Mouse (Mus musculus): ENCODE data around the gene Acap1. TPM values are rescaled to one million over a fixed set of nuclear protein-coding genes. Genes with fewer than 3 reads are reported as not detected.

The Acap1 gene
- polyA plus RNA-seq, 1 experiment from 2014 or later: 0.33 TPM

DNA sequence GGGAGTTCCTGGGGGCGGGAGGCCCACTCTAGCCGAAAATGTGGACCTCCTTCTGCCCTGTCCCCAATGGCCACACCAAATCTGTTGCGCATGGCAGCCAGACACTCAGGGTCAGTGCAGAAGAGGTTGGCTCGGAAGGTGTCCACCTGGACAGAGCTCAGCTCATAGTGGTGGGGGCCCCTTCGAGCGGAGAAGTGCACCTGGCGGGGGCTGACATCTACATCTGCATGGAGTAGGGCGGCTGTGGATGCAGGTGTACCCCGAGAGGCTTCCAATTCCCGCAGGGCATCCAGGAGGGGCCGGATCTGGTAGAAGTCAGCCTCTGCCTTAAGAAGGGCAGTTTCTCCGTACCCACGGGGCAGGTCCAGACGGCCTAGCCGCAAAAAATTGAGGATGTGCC, 15.6 kb downstream of the Acap1 start:
- Histone ChIP-seq H3K27ac (peak overlapping the region; percentile 42; the same call in 1 of the 2 replicates), H3K9ac (ENCODE audit: low read depth, low read length) (peak overlapping the region; percentile 59), H3K36me3 (ENCODE audit: insufficient read depth, low read length) (no peaks in the 10 kb centered on the region), H3K4me1 (replicated peaks; ENCODE audit: insufficient read depth, low read length) (peaks cover 27% of the 10 kb centered on the region), H3K9me3 (replicated peaks; ENCODE audit: low read length) (no peaks in the 10 kb centered on the region), H3K4me2 (ENCODE audit: low read length) (peak overlapping the region; percentile 82), H3K27me3 (ENCODE audit: insufficient read depth, low read length) (no peaks in the 10 kb centered on the region), H3K4me3 (replicated peaks; ENCODE audit: low read depth, low read length) (peak overlapping the region; percentile 46)
- 49% methylated on average over 15 of the region's 15 CpGs for WGBS
- no peak for ATAC-seq (replicated peaks; ENCODE audit: low FRiP score, low read depth)
- TF ChIP-seq CTCF (IDR thresholded peaks at IDR 0.05; ENCODE audit: low read depth): no peak
- DNase-seq (ENCODE audit: low spot score): no peak

DNA sequence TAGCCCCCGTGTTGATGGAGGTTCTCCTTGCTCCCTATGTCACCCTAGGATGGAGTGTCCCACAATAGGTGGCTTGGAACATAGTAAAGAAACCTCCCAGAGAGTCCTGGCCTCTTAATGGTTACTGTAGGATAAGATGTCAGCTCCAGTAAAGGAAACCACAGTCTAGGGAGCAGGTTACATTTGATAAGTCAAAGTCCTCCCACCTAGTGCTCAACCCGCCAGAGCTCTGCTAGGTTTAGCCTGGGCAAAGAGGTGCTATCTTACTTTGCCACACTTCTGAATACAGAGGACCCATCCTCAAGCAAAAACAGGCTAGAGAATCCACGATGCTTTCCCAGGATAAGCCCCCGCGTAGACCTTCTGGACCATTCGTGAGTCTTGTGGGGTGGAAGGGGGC, 16.4 kb downstream of the Acap1 start:
- Histone ChIP-seq H3K9me3 (replicated peaks; ENCODE audit: low read length) (no peaks in the 10 kb centered on the region), H3K4me3 (replicated peaks; ENCODE audit: low read depth, low read length) (peak overlapping the region; percentile 46), H3K9ac (ENCODE audit: low read depth, low read length) (peak overlapping the region; percentile 59; the same call in 1 of the 2 replicates), H3K4me2 (ENCODE audit: low read length) (peak overlapping the region; percentile 82), H3K36me3 (ENCODE audit: insufficient read depth, low read length) (no peaks in the 10 kb centered on the region), H3K27ac (no peak overlapping the region), H3K4me1 (replicated peaks; ENCODE audit: insufficient read depth, low read length) (peaks cover 27% of the 10 kb centered on the region), H3K27me3 (ENCODE audit: insufficient read depth, low read length) (no peaks in the 10 kb centered on the region)
- TF ChIP-seq CTCF (IDR thresholded peaks at IDR 0.05; ENCODE audit: low read depth): no peak
- ATAC-seq (replicated peaks; ENCODE audit: low FRiP score, low read depth): no peak
- 80% methylated on average over 6 of the region's 6 CpGs for whole genome bisulfite sequencing
- no peak for DNase-seq (ENCODE audit: low spot score)

DNA sequence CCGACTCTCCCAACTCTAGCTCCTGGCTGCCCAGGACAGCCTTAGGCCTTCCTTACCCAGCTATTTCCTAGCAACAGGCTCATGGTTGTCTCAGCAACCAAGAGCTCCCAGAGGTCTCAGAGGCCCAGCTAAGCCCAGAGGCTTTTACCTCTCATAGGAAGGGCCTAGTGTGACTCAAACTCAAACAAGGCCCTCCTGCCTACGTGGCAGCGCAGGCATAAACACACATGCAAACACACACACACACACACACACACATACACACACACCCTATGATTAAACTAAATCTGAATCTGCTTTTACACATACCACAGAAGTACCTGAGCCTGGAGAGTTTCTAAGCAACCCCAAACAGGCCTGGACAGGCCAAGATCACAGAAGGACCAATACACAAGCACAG, 16.9 kb downstream of the Acap1 start:
- no peak overlapping the region for H3K4me3 ChIP-seq (replicated peaks; ENCODE audit: low read depth, low read length)
- no peaks in the 10 kb centered on the region for H3K27me3 ChIP-seq (ENCODE audit: insufficient read depth, low read length)
- WGBS: 90% methylated on average over 3 of the region's 3 CpGs
- ATAC-seq (replicated peaks; ENCODE audit: low FRiP score, low read depth) (no peak), DNase-seq (ENCODE audit: low spot score) (no peak)
- no peak overlapping the region for H3K9ac ChIP-seq (ENCODE audit: low read depth, low read length)
- TF ChIP-seq CTCF (IDR thresholded peaks at IDR 0.05; ENCODE audit: low read depth): no peak
- H3K4me2 ChIP-seq (ENCODE audit: low read length): 0 out of 2 replicates have a peak overlapping the region, but pooled peaks have one; percentile 82
- H3K27ac ChIP-seq: no peak overlapping the region
- H3K4me1 ChIP-seq (replicated peaks; ENCODE audit: insufficient read depth, low read length): peaks cover 27% of the 10 kb centered on the region
- H3K36me3 ChIP-seq (ENCODE audit: insufficient read depth, low read length): no peaks in the 10 kb centered on the region
- H3K9me3 ChIP-seq (replicated peaks; ENCODE audit: low read length): no peaks in the 10 kb centered on the region

DNA sequence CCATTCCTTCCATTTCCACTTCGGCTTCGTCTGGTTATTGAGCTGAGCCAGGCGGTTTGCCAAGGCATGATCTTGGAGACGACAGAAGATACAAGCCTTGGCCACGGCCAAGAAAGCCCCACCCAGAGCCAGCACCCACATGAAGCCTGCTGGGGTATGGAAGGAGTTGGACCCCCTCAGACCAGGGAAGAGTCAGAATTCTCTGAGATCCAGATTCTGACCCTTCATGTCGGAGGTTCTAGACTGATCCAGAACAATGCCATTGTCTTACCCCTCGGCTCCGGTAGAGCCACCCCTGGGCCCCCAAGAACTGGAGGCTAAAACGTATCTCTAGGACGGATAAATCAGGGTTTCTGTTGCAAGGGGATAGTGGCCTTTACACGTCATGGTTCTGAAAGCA, 17.5 kb downstream of the Acap1 start, which contains the start of gene Tmem95:
Gene Tmem95 (minus strand): TSS at position 141 of the 400 bp plus-strand sequence.
- H3K4me1 ChIP-seq (replicated peaks; ENCODE audit: insufficient read depth, low read length): peaks cover 27% of the 10 kb centered on the region
- H3K36me3 ChIP-seq (ENCODE audit: insufficient read depth, low read length): no peaks in the 10 kb centered on the region
- TF ChIP-seq CTCF (IDR thresholded peaks at IDR 0.05; ENCODE audit: low read depth): no peak
- peak within 1 kb of the TSS; percentile 82 for H3K4me2 ChIP-seq (ENCODE audit: low read length)
- no peak within 1 kb of the TSS for H3K9ac ChIP-seq (ENCODE audit: low read depth, low read length)
- no peak within 1 kb of the TSS for H3K4me3 ChIP-seq (replicated peaks; ENCODE audit: low read depth, low read length)
- H3K27ac ChIP-seq: 0 out of 2 replicates have a peak within 1 kb of the TSS, but pooled peaks have one; percentile 25
- H3K27me3 ChIP-seq (ENCODE audit: insufficient read depth, low read length): no peaks in the 10 kb centered on the region
- 84% methylated on average over 11 of the region's 11 CpGs for WGBS
- DNase-seq (ENCODE audit: low spot score): no peak
- no peak for ATAC-seq (replicated peaks; ENCODE audit: low FRiP score, low read depth)
- H3K9me3 ChIP-seq (replicated peaks; ENCODE audit: low read length): no peaks in the 10 kb centered on the region

DNA sequence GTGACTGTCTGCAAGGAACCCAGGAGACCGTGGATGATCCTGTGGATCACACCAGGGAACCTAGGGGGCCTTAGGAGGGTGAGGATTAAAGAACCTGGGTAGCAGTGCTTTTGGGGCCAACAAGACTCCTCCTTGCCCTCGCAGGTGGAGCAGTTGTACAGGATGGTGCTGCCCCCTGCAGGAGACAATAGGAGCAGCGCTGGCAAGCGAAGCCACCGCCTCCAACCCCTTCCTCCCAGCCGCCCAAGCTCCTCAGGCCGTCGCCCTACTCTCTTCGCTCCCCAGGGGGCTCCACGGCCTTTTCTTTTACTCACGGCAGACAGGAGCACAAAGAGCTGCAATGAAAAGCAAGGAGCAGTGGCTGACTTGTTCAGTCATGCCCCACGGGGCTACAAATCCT, 18.5 kb downstream of the Acap1 start:
- Histone ChIP-seq H3K9me3 (replicated peaks; ENCODE audit: low read length) (no peaks in the 10 kb centered on the region), H3K36me3 (ENCODE audit: insufficient read depth, low read length) (no peaks in the 10 kb centered on the region), H3K9ac (ENCODE audit: low read depth, low read length) (no peak overlapping the region), H3K4me3 (replicated peaks; ENCODE audit: low read depth, low read length) (no peak overlapping the region), H3K4me2 (ENCODE audit: low read length) (peak overlapping the region; percentile 9; the same call in 1 of the 2 replicates), H3K27me3 (ENCODE audit: insufficient read depth, low read length) (no peaks in the 10 kb centered on the region), H3K27ac (0 out of 2 replicates have a peak overlapping the region, but pooled peaks have one; percentile 25), H3K4me1 (replicated peaks; ENCODE audit: insufficient read depth, low read length) (peaks cover 27% of the 10 kb centered on the region)
- DNase-seq (ENCODE audit: low spot score) (peak; percentile 95), ATAC-seq (replicated peaks; ENCODE audit: low FRiP score, low read depth) (peak; percentile 43)
- TF ChIP-seq CTCF (IDR thresholded peaks at IDR 0.05; ENCODE audit: low read depth): peak; percentile 97
- WGBS: 5% methylated on average over 12 of the region's 12 CpGs

DNA sequence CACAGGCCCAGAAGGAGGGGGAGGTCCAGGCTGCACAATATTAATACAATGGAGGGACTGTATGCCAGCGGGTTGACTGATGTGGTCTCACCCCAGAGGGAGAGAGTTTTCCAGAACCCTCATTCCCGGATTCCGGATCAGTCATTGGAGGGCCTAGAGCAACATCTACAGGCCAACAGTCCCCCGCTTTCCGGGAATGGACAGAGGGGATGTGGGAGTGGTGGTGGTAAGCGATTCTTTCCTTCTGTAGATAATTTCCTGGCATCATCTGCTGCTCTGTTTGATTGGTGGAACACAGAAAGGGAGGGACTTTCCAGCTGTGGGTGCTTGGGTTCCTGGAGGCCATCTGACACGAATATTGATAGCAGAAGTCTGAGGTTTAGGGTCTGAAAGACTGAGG, 19.2 kb downstream of the Acap1 start:
- Histone ChIP-seq H3K4me3 (replicated peaks; ENCODE audit: low read depth, low read length) (no peak overlapping the region), H3K36me3 (ENCODE audit: insufficient read depth, low read length) (no peaks in the 10 kb centered on the region), H3K9me3 (replicated peaks; ENCODE audit: low read length) (no peaks in the 10 kb centered on the region), H3K9ac (ENCODE audit: low read depth, low read length) (no peak overlapping the region), H3K4me1 (replicated peaks; ENCODE audit: insufficient read depth, low read length) (peaks cover 21% of the 10 kb centered on the region), H3K27ac (0 out of 2 replicates have a peak overlapping the region, but pooled peaks have one; percentile 25), H3K27me3 (ENCODE audit: insufficient read depth, low read length) (no peaks in the 10 kb centered on the region), H3K4me2 (ENCODE audit: low read length) (no peak overlapping the region)
- 48% methylated on average over 7 of the region's 7 CpGs for WGBS
- peak; percentile 69 for DNase-seq (ENCODE audit: low spot score)
- TF ChIP-seq CTCF (IDR thresholded peaks at IDR 0.05; ENCODE audit: low read depth): peak; percentile 18; the same call in 1 of the 2 replicates
- no peak for ATAC-seq (replicated peaks; ENCODE audit: low FRiP score, low read depth)

DNA sequence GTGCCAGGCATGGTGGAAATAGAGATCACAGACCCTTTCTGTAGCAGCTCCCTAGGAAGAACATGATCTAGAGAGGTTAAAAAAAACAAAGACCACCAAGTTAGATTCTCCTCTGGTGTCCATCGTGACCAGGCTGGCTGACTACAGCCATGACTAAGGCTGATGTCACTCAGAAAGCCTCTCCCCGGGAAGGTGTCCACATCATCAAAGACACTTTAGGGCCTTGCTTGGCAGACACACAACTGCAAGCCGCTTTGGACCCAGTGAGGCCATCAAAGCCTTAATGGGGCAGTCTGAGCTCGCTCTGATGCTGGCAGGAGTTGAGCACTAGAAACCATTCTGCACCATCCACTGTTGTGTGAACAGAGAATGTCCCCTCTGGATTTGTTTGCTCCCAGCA, 22.9 kb downstream of the Acap1 start:
- H3K27me3 ChIP-seq (ENCODE audit: insufficient read depth, low read length): no peaks in the 10 kb centered on the region
- TF ChIP-seq CTCF (IDR thresholded peaks at IDR 0.05; ENCODE audit: low read depth): no peak
- H3K4me3 ChIP-seq (replicated peaks; ENCODE audit: low read depth, low read length): no peak overlapping the region
- no peak for ATAC-seq (replicated peaks; ENCODE audit: low FRiP score, low read depth)
- no peaks in the 10 kb centered on the region for H3K9me3 ChIP-seq (replicated peaks; ENCODE audit: low read length)
- no peak overlapping the region for H3K27ac ChIP-seq
- no peak overlapping the region for H3K4me2 ChIP-seq (ENCODE audit: low read length)
- peaks cover 4% of the 10 kb centered on the region; the same call in 1 of the 2 replicates for H3K4me1 ChIP-seq (replicated peaks; ENCODE audit: insufficient read depth, low read length)
- no peak for DNase-seq (ENCODE audit: low spot score)
- no peaks in the 10 kb centered on the region for H3K36me3 ChIP-seq (ENCODE audit: insufficient read depth, low read length)
- no peak overlapping the region for H3K9ac ChIP-seq (ENCODE audit: low read depth, low read length)
- 71% methylated on average over 4 of the region's 4 CpGs for WGBS
